Mouse (Mus musculus): ENCODE data around the gene Catip.

Gene Catip

DNA sequence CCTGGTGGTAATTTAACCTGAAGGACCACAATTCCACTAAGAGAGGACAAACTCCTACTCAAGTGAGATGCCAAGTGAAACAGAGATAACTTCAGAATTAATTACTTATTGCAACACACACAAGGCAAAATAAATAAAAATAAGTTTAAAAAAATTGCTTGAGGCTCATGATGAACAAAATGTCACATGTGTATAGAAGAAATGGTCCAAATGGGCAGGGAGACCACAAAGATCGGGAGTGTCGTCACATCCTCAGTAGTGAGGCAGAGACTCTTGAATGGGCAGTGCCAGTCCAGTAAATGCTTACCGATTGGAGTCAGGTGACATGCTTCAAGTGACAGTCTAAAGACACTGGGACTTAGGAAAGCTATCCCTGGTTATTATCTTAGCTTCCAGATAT is 38.6 kb downstream of the Catip start:
- no peak for DNase-seq (ENCODE audit: low spot score in 2 of 2)

DNA sequence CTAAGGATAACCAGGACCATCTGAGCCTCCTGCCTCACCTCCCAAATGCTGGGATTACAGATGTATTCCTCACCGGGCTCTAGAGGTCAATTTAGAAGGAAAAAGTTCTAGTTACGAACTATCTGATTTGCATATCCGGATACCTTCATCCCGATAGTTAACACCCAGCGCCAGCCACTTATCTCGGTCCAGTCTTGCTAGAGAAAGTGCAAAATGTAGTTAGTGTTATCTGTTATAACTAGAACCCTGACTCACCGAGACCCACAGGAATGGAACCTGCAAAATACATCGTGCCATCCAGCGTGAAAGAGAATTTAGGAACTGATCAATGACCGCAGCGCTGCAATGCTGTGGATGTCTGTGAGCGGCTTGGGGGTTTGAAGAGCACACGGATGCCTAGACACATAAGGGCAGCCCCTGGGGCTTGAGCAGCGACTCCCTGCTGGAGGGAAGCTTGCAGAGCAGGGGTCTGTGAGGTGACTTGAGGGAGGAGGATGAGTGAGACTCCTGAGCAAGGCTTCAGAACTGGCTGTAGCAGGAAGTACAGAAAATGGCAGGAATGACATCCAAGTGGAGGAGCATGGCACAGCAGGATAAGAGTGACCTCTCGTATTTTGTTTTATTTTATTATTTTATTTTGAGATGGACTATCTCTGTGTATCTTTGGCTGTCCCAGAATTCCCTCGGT is 39.3 kb downstream of the Catip start:
- DNase-seq (ENCODE audit: low spot score in 2 of 2), result no peak

GRCm38 (mm10) chr1:74404206-74404605 is 42.3 kb downstream of the Catip start:
- DNase-seq (ENCODE audit: low spot score in 2 of 2), result no peak

DNA sequence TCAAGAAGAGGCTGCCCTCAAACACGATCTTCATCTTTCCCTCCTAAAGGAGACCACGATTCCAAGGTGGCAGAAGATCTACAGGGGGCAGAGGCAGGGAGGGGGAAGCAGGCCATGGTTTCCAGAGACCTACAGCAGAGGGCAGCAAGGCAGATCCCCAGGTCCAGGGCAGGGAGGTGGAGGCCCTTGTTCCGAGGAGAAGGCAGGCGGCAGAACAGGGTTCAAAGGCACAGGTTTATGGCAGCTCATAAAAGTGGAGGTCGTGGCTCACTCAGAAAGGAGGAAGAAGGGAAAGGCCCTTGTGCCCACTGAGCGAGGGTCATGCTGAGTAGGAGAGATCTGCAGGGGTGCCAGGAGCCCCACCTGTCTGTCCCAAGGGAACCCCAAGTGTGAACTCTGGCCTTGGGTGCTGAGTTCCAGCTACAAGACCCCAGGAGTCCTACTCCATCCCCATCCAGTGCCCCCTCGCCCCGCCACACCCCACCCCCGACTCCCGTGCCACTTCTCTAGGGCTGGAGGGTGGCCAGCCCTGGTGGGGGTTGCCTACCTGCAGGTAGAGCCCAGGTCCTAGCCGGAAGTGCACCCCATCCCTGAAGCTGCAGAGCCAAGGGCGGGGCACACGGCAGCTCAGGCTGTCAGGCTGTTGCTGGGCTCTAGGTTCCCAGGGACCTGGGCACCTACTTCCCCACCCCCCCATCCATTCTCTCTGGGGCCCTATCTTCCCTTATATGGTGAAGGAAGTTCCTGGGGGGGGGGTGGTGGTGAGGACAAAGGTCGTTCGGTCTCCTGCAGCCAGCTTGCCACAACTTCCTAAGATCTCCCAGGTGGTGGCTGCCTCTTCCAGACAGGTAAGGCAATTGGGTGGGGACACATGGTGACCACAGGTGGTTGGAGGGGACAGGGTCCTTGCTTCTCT is 46.9 kb downstream of the Catip start, which contains the start of gene Vil1:
Gene Vil1 (plus strand): TSS at position 788 of the 916 bp plus-strand sequence.
- DNase-seq (ENCODE audit: low spot score in 2 of 2), result no peak

GRCm38 (mm10) chr1:74411753-74412325 is 49.9 kb downstream of the Catip start:
- DNase-seq (ENCODE audit: low spot score in 2 of 2), result no peak

DNA sequence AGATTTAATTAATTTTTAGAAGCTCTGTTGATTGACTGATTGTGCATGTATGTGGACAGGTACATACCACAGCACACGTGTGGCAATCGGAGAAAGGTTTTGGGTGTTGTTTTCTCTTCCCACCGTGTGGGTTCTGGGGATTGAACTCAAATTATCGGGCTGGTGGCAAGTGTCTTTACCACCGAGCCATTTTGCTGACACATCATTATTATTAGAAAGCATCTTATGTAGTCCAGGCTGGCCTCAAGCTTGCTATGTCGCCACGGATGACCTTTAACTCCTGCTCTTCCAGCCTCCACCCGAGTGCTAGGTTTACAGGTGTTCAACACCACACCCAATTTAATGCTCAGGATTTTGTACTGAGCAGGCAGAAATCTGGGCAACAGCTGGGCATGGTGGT is 50.8 kb downstream of the Catip start:
- no peak for DNase-seq (ENCODE audit: low spot score in 2 of 2)

DNA sequence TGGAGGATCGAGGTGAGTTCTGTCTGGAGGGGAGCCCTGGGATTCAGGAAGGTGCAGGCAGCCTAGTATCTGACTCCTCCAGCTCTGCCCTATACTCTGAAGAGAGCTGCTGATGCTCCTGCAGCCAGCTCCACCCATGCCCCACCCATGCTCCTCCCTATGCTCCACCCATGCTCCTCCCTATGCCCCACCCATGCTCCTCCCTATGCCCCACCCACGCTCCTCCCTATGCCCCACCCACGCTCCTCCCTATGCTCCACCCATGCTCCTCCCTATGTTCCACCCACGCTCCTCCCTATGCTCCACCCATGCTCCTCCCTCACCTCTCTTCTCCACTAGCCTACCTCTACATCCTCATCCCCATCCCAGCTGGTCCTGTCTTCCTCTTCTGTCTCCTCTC is 53.2 kb downstream of the Catip start:
- no peak for DNase-seq (ENCODE audit: low spot score in 2 of 2)

Measured in frontal cortex, postnatal 36 days (tissue).